Mouse (Mus musculus) liver, adult 2 months (tissue): ENCODE data around the gene Cdk6. TPM values are rescaled to one million over a fixed set of nuclear protein-coding genes. Genes with fewer than 3 reads are reported as not detected.

Source experiments
- DNase-seq: peaks from one replicate; pipeline ENCODE4 v3.0.0-alpha.2; 2011; ENCODE audit warnings: low read depth, low spot score; ENCODE audit errors: extremely low read depth
- H3K27ac ChIP-seq: fragments of 200-500 bp; replicated peaks from 2 replicates; pipeline ENCODE4 v1.5.1; 2012; ENCODE audit warnings: low read depth, mild to moderate bottlenecking, control low read depth, inconsistent platforms, low read length; ENCODE audit not compliant: insufficient read depth
- H3K27me3 ChIP-seq: fragments of 200-500 bp; 2 replicates; pipeline ENCODE4 v1.6.1; 2012; ENCODE audit warnings: mild to moderate bottlenecking, moderate library complexity, low read length, inconsistent platforms; ENCODE audit not compliant: control insufficient read depth, insufficient read depth
- H3K36me3 ChIP-seq: fragments of 200-500 bp; 2 replicates; pipeline ENCODE4 v1.6.1; 2012; ENCODE audit warnings: low read length, inconsistent platforms; ENCODE audit not compliant: control insufficient read depth, insufficient read depth
- H3K4me1 ChIP-seq: fragments of 200-500 bp; 2 replicates; pipeline ENCODE4 v1.6.1; 2011; ENCODE audit warnings: low read length; ENCODE audit not compliant: control insufficient read depth, insufficient read depth
- H3K4me3 ChIP-seq: fragments of 200-500 bp; 2 replicates; pipeline ENCODE4 v1.5.1; 2011; ENCODE audit warnings: low read depth, mild to moderate bottlenecking, control low read depth, low read length, moderate library complexity; ENCODE audit not compliant: insufficient read depth
- H3K79me2 ChIP-seq: fragments of 200-500 bp; 2 replicates; pipeline ENCODE4 v1.6.1; 2012; ENCODE audit warnings: inconsistent platforms, mild to moderate bottlenecking, low read length, moderate library complexity; ENCODE audit not compliant: control insufficient read depth, insufficient read depth
- H3K9ac ChIP-seq: fragments of 200-500 bp; 2 replicates; pipeline ENCODE4 v1.6.1; 2012; ENCODE audit warnings: low read depth, mild to moderate bottlenecking, control low read depth, inconsistent platforms, low read length
- CTCF ChIP-seq: fragments of 200-500 bp; IDR thresholded peaks from 2 replicates; pipeline ENCODE4 v1.5.1; 2011; ENCODE audit warnings: low read depth, low read length, control low read depth
- POLR2A ChIP-seq: fragments of 200-500 bp; IDR thresholded peaks from 2 replicates; pipeline ENCODE4 v1.6.1; 2011; ENCODE audit warnings: low read length, control low read depth; ENCODE audit not compliant: insufficient read depth; ENCODE audit errors: extremely low read depth
- WGBS: fragments of 180-500 bp; shearing (Covaris S2); methylation state at CpG from one replicate; pipeline ENCODE4 v1.1.7; 2018; 5-methylcytosine and 5-hydroxymethylcytosine counted together
- polyA plus RNA-seq: library from polyadenylated mRNA; depleted of rRNA; stranded (reverse); fragments of >200 nt; gene quantifications from 2 replicates; pipeline ENCODE4 v1.2.3, GENCODE M21; 2012
- total RNA-seq: library from RNA; depleted of rRNA; stranded (reverse); fragments of >200 nt; gene quantifications from 2 replicates; pipeline ENCODE4 v1.2.3, GENCODE M21; 2014

Gene Cdk6
- total and polyA plus RNA-seq, 2 experiments: 6.1 to 9.9 TPM

DNA sequence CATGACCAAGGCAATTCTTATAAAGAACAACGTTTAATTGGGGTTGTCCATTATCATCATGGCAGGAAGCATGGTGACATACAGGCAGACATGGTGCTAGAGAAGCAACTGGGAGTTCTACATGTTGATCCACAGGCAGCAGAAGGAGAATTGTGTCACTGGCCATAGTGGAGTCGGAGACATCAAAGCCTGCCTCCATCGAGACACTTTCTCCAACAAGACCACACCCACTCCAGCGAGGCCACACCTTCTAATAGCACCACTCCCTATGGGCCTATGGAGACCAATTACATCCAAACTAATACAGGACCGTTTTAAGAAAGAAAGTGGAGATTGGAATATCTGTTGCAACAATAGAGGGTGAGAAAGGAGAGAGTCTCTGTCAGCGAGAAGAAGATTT lies 200.6 kb downstream of the Cdk6 start:
- H3K4me1 ChIP-seq: peaks cover 11% of the 10 kb centered on the region
- no peak overlapping the region for H3K9ac ChIP-seq
- no peak overlapping the region for H3K27ac ChIP-seq
- peaks cover 14% of the 10 kb centered on the region for H3K79me2 ChIP-seq
- no peaks in the 10 kb centered on the region for H3K36me3 ChIP-seq
- no peak overlapping the region for H3K4me3 ChIP-seq
- H3K27me3 ChIP-seq: no peaks in the 10 kb centered on the region
- TF ChIP-seq POLR2A (no peak), CTCF (no peak)
- WGBS: 85% methylated on average over 6 of the region's 6 CpGs
- no peak for DNase-seq

DNA sequence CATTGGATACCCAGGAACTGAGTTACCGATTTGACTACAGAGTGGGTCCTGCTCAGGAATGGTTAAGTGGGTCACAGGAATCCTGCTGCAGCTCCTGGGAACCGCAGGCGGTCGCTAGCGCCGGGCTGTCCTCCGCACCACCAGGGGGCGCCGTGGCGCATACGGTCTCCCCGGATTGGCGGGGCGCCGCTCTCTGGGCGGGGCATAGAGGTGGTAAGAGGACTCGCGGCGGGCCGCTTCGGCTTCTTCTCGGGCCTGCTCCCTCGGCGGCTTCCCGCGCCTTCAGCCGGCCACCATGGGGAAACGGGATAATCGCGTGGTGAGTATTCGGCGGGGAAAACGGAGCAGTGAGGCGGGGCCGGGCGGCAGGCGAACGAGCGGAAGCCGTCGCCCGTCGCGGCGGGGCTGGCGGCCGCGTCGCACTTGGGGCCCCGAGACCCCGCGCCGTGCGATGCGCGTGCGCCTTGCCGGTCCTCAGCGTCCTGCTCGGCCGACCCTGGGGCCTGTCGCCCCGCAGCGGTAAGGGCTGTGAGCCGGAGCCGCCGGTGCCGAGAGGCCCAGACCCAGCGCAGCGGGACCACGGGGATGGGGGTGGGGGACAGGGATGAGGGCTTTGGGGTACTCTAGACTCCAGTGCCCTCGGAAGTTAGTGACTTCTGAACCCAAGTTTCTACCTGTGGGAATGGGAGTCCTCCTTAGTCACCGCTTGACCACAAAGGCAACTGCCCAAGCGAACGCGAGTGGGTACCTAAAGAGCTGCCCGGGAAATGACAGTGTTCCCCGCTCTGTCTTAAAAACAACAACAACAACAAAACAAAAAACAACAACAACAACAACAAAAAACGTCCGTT lies 202.6 kb downstream of the Cdk6 start, which contains the start of gene Fam133b:
Gene Fam133b (plus strand): TSS at position 205 of the 851 bp plus-strand sequence.
- Histone ChIP-seq H3K79me2 (peaks cover 25% of the 10 kb centered on the region), H3K27me3 (no peaks in the 10 kb centered on the region), H3K4me3 (peak within 1 kb of the TSS; percentile 89), H3K9ac (peak within 1 kb of the TSS; percentile 93), H3K36me3 (no peaks in the 10 kb centered on the region; the same call in 1 of the 2 replicates), H3K27ac (peak within 1 kb of the TSS; percentile 68), H3K4me1 (peaks cover 11% of the 10 kb centered on the region)
- TF ChIP-seq CTCF (peak; percentile 89), POLR2A (peak; percentile 62; the same call in 1 of the 2 replicates)
- WGBS: under 1% methylated on average over 80 of the region's 80 CpGs
- peak; percentile 66 for DNase-seq

GRCm38 (mm10) chr5:3544480-3544769 lies 203.1 kb downstream of the Cdk6 start:
- H3K27ac ChIP-seq: no peak overlapping the region
- H3K9ac ChIP-seq: peak overlapping the region; percentile 93
- H3K4me3 ChIP-seq: peak overlapping the region; percentile 89
- peak; percentile 11 for DNase-seq
- no peaks in the 10 kb centered on the region for H3K27me3 ChIP-seq
- peaks cover 29% of the 10 kb centered on the region for H3K79me2 ChIP-seq
- H3K4me1 ChIP-seq: peaks cover 11% of the 10 kb centered on the region
- H3K36me3 ChIP-seq: no peaks in the 10 kb centered on the region; the same call in 1 of the 2 replicates
- TF ChIP-seq POLR2A: no peak
- no peak for TF ChIP-seq CTCF
- WGBS: 8% methylated on average over 7 of the region's 7 CpGs

- WGBS: 38% methylated on average over 1 of the region's 1 CpGs
- DNase-seq: peak; percentile 45
- TF ChIP-seq POLR2A (no peak), CTCF (no peak)
Observed at GRCm38 (mm10) chr5:3546226-3546625, 204.9 kb downstream of the Cdk6 start.

GRCm38 (mm10) chr5:3551481-3551880 lies 210.2 kb downstream of the Cdk6 start:
- TF ChIP-seq POLR2A (no peak), CTCF (no peak)
- Histone ChIP-seq H3K27me3 (no peaks in the 10 kb centered on the region), H3K79me2 (peaks cover 20% of the 10 kb centered on the region), H3K36me3 (peaks cover 10% of the 10 kb centered on the region), H3K4me3 (no peak overlapping the region), H3K9ac (no peak overlapping the region), H3K4me1 (peaks cover 4% of the 10 kb centered on the region; the same call in 1 of the 2 replicates), H3K27ac (no peak overlapping the region)
- DNase-seq: no peak
- 95% methylated on average over 1 of the region's 1 CpGs for WGBS

More at GRCm38 (mm10) chr5:3546226-3546625, 204.9 kb downstream of the Cdk6 start:
- no peaks in the 10 kb centered on the region for H3K27me3 ChIP-seq
- H3K4me1 ChIP-seq: peaks cover 11% of the 10 kb centered on the region
- no peaks in the 10 kb centered on the region; the same call in 1 of the 2 replicates for H3K36me3 ChIP-seq
- H3K4me3 ChIP-seq: no peak overlapping the region
- H3K79me2 ChIP-seq: peaks cover 29% of the 10 kb centered on the region
- H3K9ac ChIP-seq: no peak overlapping the region
- no peak overlapping the region for H3K27ac ChIP-seq

GRCm38 (mm10) chr5:3554198-3554597 lies 212.9 kb downstream of the Cdk6 start:
- TF ChIP-seq CTCF (no peak), POLR2A (no peak)
- Histone ChIP-seq H3K27ac (no peak overlapping the region), H3K27me3 (no peaks in the 10 kb centered on the region), H3K79me2 (peaks cover 4% of the 10 kb centered on the region; the same call in 1 of the 2 replicates), H3K36me3 (peaks cover 24% of the 10 kb centered on the region), H3K4me3 (no peak overlapping the region), H3K4me1 (peaks cover 4% of the 10 kb centered on the region; the same call in 1 of the 2 replicates), H3K9ac (no peak overlapping the region)
- peak; percentile 74 for DNase-seq
- WGBS: 21% methylated on average over 2 of the region's 2 CpGs
